31 mouse cellular contexts compared by ENCODE assay signal in genomic region chr5:23645671-23646070, GRCm38 (mm10). TPM values are rescaled to one million over a fixed set of nuclear protein-coding genes. Genes with fewer than 3 reads are reported as not detected.
DNase-seq lines count a peak whose midpoint lies in the region; ATAC-seq and TF ChIP-seq lines count a peak whose summit lies in the region.
"Had no signal": no experiment of that assay in that cellular context is flagged by ENCODE, and none has a peak within 500 bp of the region (broad histone marks: within the 10 kb centered on the region; RNA-seq: fewer than 3 reads in every experiment).

No protein-coding gene starts in this region.

- WGBS in thymus, adult 2 months, result 85% methylated on average over 3 of the region's 3 CpGs
- WGBS in kidney, embryonic 16.5 days, result 72% methylated on average over 3 of the region's 3 CpGs

- no peaks in the 10 kb centered on the region for H3K27me3 ChIP-seq in thymus, adult 2 months (ENCODE audit: control insufficient read depth, insufficient read depth, low read length)
- H3K27me3 ChIP-seq in kidney, embryonic 16.5 days (ENCODE audit: insufficient read depth, low read length), result no peaks in the 10 kb centered on the region
- H3K27me3 ChIP-seq: embryonic facial prominence, embryonic 12.5 days; heart, embryonic 13.5 days; hindbrain, embryonic 15.5 days; intestine, embryonic 15.5 days; limb, embryonic 13.5 days; lung, embryonic 15.5 days; midbrain, embryonic 15.5 days; neural tube, embryonic 12.5 days; Patski had no signal

- peak; percentile 35 for DNase-seq in R1 (ENCODE audit: low read depth, low spot score)
- DNase-seq in thymus, adult 2 months, result peak; percentile 59
- DNase-seq in thymus, postnatal 36 days, result peak; percentile 51 to 69
- DNase-seq in left cerebral cortex, adult 9 months (ENCODE audit: low spot score in 2 of 2), result no peak
- no peak for DNase-seq in ovary, adult 18-20 months (ENCODE audit: low spot score)
- DNase-seq in gastrocnemius, postnatal 10 days, result no peak
- DNase-seq: adrenal gland, adult 2 months; cerebellum, adult 2 months; cerebellum, postnatal 36 days; embryo, embryonic 11 days; gastrocnemius, adult 2 months; heart, postnatal 10 days; kidney, adult 8-10 months; kidney, postnatal 25 days had no signal

- H3K27ac ChIP-seq in thymus, adult 2 months (ENCODE audit: control insufficient read depth, insufficient read depth, low read length), result no peak overlapping the region
- no peak overlapping the region for H3K27ac ChIP-seq in kidney, embryonic 16.5 days (ENCODE audit: low read length)
- H3K27ac ChIP-seq: embryonic facial prominence, embryonic 12.5 days; gastrocnemius, adult 2 months; heart, embryonic 13.5 days; hindbrain, embryonic 10.5 days; hindbrain, embryonic 15.5 days; intestine, embryonic 15.5 days; left cerebral cortex, adult 2 months; limb, embryonic 13.5 days; lung, embryonic 15.5 days; midbrain, embryonic 10.5 days; midbrain, embryonic 15.5 days; neural tube, embryonic 12.5 days had no signal

- no peaks in the 10 kb centered on the region for H3K9me3 ChIP-seq in kidney, embryonic 16.5 days (ENCODE audit: low read length)
- H3K9me3 ChIP-seq: embryonic facial prominence, embryonic 12.5 days; heart, embryonic 13.5 days; hindbrain, embryonic 10.5 days; hindbrain, embryonic 15.5 days; intestine, embryonic 15.5 days; limb, embryonic 13.5 days; lung, embryonic 15.5 days; midbrain, embryonic 10.5 days; midbrain, embryonic 15.5 days; neural tube, embryonic 12.5 days had no signal

- H3K36me3 ChIP-seq in thymus, adult 2 months (ENCODE audit: control insufficient read depth, insufficient read depth, low read length), result no peaks in the 10 kb centered on the region
- no peaks in the 10 kb centered on the region for H3K36me3 ChIP-seq in kidney, embryonic 16.5 days (ENCODE audit: insufficient read depth, low read length)
- H3K36me3 ChIP-seq: embryonic facial prominence, embryonic 12.5 days; heart, embryonic 13.5 days; hindbrain, embryonic 10.5 days; hindbrain, embryonic 15.5 days; intestine, embryonic 15.5 days; limb, embryonic 13.5 days; lung, embryonic 15.5 days; midbrain, embryonic 10.5 days; midbrain, embryonic 15.5 days; neural tube, embryonic 12.5 days had no signal

- ATAC-seq in CD4-positive, CD25-positive, alpha-beta regulatory T cell, adult 4 months, result peak; percentile 47
- no peak for ATAC-seq in kidney, embryonic 16.5 days (ENCODE audit: low FRiP score, low TSS enrichment)
- ATAC-seq: activated CD4-positive, CD25-positive, alpha-beta regulatory T cell, adult 4 months; forebrain, embryonic 16.5 days; intestine, embryonic 15.5 days; midbrain, embryonic 15.5 days; Patski had no signal

- TF ChIP-seq POLR2A in thymus, adult 2 months (IDR thresholded peaks at IDR 0.05; ENCODE audit: control insufficient read depth, extremely low read depth, insufficient read depth, low read length, poor library complexity), result no peak

- no peak overlapping the region for H3K9ac ChIP-seq in kidney, embryonic 16.5 days (replicated peaks; ENCODE audit: low read length)
- H3K9ac ChIP-seq: embryonic facial prominence, embryonic 12.5 days; heart, embryonic 13.5 days; hindbrain, embryonic 15.5 days; intestine, embryonic 15.5 days; limb, embryonic 13.5 days; lung, embryonic 15.5 days; midbrain, embryonic 15.5 days; neural tube, embryonic 12.5 days had no signal

- H3K4me2 ChIP-seq in kidney, embryonic 16.5 days (replicated peaks; ENCODE audit: low read depth, low read length), result no peak overlapping the region
- H3K4me2 ChIP-seq: embryonic facial prominence, embryonic 12.5 days; heart, embryonic 13.5 days; hindbrain, embryonic 15.5 days; intestine, embryonic 15.5 days; limb, embryonic 13.5 days; liver, embryonic 11.5 days; lung, embryonic 15.5 days; midbrain, embryonic 15.5 days; neural tube, embryonic 12.5 days had no signal

- H3K4me3 ChIP-seq in thymus, adult 2 months (ENCODE audit: control insufficient read depth, insufficient read depth, low read length), result no peak overlapping the region
- H3K4me3 ChIP-seq in kidney, embryonic 16.5 days (ENCODE audit: low read length), result no peak overlapping the region
- H3K4me3 ChIP-seq: embryonic facial prominence, embryonic 12.5 days; gastrocnemius, adult 2 months; heart, embryonic 13.5 days; hindbrain, embryonic 10.5 days; hindbrain, embryonic 15.5 days; intestine, embryonic 15.5 days; left cerebral cortex, adult 2 months; limb, embryonic 13.5 days; lung, embryonic 15.5 days; midbrain, embryonic 10.5 days; midbrain, embryonic 15.5 days; neural tube, embryonic 12.5 days had no signal

- TF ChIP-seq CTCF in thymus, adult 2 months (IDR thresholded peaks at IDR 0.05; ENCODE audit: borderline replicate concordance, control insufficient read depth, extremely low read depth, insufficient read depth, low read length, poor library complexity), result no peak

- peaks cover 6% of the 10 kb centered on the region for H3K4me1 ChIP-seq in thymus, adult 2 months (replicated peaks; ENCODE audit: control insufficient read depth, insufficient read depth, low read length)
- H3K4me1 ChIP-seq in kidney, embryonic 16.5 days (ENCODE audit: insufficient read depth, low read length), result no peaks in the 10 kb centered on the region
- H3K4me1 ChIP-seq: hindbrain, embryonic 10.5 days; hindbrain, embryonic 15.5 days; intestine, embryonic 15.5 days; lung, embryonic 15.5 days; midbrain, embryonic 10.5 days; midbrain, embryonic 15.5 days; neural tube, embryonic 12.5 days had no signal

RNA-seq across cellular contexts. Expression of gene Srpk2, which starts 38.7 kb away (rescaled TPM):
- 10 to 100 TPM; 85.5 to 86.7 TPM for polyA plus RNA-seq in CD4-positive, CD25-positive, alpha-beta regulatory T cell, adult 4 months (2017; shearing (Covaris generic))
- 12.3 and 13.8 TPM in 2 replicates for polyA plus RNA-seq in thymus, adult 2 months (2012; rRNA removed)
- polyA plus RNA-seq in kidney, embryonic 16.5 days (2015; fragmentation: Nextera tagmentation; extraction: Ambion mirVana), result 40.4 and 47.7 TPM in 2 replicates
- 10 to 100 TPM; 35.7 to 41.2 TPM for total RNA-seq in gastrocnemius, postnatal 10 days (2021)

Comparison
In these comparisons a context has a peak if more than half of its experiments do, and no peak if none do; other contexts are left out.
1. DNase-seq: peak in R1 (single experiment), thymus, adult 2 months (single experiment) and thymus, postnatal 36 days (2 of 2); none in left cerebral cortex, adult 9 months (0 of 2), ovary, adult 18-20 months (single experiment) and gastrocnemius, postnatal 10 days (single experiment).